Mouse (Mus musculus) CD8-positive naive resting alpha-beta T cell, adult 2 months (primary cell): ENCODE data around the gene Mlh1.

Experiments
- DNase-seq, 2 experiments: peaks; one replicate each; pipeline ENCODE4 v3.0.0; 2022; ENCODE audit warnings: low read depth in 2 of 2, low spot score in 2 of 2

Gene Mlh1

DNA sequence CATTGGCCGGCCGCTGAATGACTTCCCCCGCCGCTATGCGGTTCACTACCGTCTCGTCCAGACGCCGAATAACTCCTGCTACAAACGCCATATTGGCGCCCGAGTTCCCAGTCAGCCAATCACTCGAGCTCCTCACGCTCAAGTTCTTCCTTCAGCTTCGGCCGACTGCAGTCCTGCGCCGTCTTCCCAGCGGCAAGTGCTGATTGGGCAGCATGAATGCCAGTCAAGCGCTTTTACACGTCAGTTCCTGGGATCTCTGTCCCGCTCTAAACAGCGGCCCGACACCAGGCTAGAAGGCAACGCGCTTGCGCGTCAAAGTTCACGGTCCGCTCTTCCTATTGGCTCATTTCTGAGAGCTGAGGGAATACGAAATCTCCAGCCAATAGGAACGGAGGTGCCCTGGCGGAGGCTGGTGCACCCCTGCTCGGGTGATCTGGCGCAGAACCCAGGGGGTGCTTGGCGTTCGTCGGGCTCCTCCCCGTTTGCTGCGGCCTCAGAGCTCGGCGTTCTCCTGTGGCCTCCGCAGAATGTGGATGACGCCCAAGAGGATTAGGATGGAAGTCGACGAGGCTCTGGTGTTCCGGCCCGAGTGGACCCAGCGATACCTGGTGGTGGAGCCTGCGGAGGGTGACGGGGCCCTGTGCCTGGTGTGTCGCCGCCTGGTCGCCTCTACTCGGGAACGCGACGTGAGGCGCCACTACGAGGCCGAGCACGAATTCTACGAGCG is at the start of gene Mlh1, which contains the start of gene Epm2aip1:
TSS of gene Mlh1 (minus strand) at position 358 of the 727 bp plus-strand sequence.
TSS of gene Epm2aip1 (plus strand) at position 496 of the 727 bp plus-strand sequence.
- DNase-seq, result peak; percentile 96 to 97

DNA sequence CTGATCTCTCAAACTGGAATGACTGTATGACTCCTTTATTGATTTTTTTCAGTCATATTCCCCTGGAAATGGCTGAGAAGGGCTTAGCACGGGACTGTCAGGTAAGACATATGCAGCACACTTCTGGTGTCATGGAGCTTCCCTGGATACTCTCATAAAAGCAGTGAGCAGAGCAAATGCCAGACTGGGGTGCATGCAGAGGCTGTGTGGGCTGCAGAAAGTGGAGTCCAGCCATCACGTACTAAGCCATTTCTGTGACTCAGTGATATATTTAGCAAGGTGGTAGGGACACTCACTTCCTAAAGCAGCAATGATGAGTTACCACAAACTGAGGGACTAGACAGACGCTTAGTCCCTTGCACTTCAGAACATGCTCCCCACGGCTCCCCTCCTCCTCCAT is 49.3 kb upstream of the Mlh1 start:
- no peak for DNase-seq

DNA sequence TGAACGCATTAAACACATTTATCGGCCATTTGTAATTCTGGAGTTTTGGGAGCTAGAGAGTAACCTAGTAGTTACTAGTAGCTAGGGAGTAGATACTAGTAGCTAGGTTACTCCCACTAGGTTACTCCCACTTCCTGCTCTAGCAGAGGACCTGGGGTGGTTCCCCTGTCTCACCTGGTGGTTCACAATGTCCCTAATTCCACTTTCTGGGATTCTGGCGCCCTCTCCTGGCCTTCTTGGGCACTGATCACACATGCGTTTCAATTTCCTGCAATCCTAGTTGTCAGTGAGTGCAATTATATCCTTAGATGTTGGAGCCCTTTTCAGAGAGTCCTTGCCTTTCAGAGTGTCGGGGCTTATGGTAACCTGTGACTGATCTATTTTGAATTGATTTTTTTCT is 42.6 kb upstream of the Mlh1 start:
- no peak for DNase-seq

DNA sequence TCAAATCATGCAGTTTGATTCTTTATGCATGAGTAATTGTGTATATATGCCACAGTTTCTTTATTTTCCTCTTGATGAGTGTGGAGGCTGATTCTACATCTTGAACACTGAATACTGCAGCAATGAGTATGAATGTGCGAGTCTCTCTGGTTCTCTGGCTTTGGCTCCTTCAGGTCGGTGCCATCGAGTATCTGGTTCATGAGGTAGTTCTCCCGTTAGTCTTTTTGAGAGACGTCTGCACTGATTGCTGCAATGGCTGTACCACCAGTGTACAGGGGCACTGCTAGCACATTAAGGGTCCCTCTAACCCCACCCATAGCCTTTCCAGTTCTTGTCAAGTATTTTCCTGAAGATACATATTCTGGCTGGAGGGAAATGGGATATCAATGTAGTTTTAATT is 42.2 kb upstream of the Mlh1 start:
- DNase-seq, result no peak

DNA sequence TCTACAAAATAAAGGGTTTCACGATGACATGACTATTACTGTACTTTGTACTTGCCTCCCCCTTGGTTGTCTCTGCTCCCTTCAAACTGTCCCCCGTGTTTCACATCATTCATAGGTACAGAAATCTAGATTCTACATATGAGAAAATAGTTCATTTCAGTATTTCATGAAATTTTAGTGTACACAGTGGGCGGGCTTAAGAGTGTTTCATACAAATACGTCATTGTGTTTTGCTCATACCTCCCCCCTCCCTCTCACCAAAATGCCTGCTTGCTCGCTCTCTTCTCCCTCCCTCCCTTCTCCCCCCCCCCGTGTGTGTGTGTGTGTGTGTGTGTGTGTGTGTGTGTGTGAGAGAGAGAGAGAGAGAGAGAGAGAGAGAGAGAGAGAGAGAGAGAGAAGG is 41.7 kb upstream of the Mlh1 start:
- DNase-seq, result no peak

DNA sequence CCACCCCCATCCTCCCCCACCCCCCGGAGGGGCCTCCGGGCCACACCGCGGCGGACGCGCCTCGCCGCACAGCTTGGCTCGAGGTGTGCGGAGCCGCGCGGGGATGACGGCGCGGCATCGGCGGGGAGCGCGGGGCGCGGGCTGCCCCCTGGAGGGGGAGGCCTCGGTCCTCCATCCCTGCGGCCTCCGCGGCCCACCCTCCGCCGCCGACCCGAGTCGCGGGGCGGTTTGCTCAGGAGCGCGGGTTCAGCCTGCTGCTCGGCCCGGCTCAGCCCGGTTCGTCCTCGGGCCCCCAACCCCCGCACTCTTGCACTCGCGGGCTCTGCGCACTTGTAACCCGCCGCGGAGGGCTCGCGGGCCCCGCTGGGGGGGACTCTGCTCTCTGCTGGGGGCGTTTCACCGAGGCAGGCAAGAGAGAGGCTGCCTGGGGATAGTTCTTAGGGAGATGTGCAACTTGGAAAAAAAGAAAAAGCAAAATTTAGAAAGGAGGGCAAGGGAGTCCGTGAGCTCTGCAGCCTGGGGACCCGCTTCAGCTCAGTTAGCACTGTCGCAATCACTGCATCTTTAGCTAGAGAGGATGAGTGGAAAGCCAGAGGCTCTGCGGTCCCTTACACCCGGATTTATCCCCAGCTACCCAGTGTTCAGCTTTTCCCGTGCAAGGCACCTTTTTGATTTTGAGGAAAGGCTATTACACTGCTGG is 41.0 kb upstream of the Mlh1 start:
- DNase-seq, result no peak

DNA sequence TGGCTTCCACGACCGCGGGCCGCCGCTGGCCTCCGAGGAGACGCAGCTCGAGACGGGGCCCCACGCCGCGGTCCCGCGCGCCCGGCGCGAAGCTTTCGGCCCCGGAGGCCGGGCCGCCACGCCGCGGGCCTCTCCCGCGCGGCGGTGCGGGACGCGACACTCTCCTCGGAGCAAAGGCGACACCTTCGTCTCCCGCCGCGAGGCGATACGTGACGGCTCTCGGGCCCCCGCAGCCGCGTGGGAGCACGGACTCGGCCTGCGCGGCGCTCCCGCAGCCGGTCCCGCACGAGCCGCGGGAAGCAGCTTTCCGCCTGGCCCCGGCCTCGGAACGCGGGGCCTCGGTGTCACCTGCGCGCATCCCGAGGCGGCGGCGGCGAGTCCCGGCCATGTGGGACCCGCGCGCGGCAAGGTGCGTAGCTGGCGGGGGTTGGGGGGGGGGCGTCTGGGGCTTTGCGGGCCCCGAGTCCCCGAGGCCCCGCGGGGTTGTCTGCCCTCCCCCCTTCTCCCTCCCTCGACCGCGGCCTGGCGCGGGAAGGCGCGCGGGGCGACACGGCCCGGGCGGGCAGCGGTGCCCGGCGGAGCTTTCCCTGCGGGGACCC is 40.4 kb upstream of the Mlh1 start:
- DNase-seq, result no peak

DNA sequence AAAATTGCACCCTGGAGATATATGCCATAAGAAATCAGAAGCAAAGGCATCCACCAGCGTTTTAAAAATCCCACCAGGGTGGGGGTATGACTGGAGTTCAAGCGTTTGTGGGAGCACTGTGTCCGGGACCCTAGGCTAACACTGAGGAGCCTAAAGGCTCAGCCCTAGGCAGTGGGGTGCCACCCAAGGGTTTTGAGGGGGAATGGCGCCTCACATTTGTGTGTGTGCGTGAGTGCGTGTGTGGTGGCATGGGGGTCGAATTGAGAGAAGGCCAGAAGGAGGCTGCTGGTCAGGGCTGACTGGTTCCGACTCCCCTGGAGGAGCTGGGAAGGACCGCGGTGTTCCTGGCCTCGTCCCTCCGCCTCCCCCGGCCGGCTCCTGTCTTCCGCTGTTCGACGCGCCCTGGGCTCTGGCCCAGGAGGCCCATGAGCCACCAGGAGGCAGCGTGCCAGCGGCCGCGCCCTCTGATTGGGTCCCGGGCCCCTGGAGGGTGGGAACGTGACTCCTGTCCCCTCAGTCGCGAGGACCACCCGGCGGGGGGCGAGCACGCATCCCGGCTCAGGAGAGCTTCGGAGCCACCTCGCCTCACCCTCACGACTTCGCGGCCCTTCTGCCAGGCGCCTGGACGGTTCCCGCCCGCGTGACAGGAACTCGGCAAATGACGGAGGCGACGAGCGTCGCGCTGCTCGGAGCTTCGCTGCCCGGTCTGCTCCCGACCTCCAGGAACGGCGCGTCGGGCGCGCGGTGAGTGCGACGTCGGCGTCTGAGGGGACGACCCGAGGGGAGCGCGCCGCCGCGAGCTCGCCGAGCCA is 39.6 kb upstream of the Mlh1 start, which contains the start of gene Trank1:
TSS of gene Trank1 (plus strand) at position 709 of the 812 bp plus-strand sequence.
- no peak for DNase-seq

DNA sequence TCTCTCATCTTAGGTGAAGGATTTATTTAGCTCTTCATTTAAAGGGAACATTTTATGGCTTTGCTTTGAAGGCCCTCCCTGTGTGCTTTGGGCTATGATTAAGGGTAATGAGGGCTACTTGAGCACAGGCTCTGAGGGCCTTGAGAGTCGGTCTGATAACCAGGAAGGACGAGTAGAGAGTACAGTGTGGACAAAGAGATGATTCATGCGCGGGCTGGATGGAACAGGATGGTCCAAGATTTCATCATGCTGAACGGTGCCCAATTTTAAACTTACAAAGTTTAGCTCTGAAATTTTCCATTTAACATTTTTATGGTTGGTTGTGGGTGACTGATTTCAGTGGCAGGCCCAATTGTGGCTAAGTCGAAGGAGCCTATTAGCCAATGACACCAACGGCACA is 34.6 kb upstream of the Mlh1 start:
- DNase-seq, result no peak

DNA sequence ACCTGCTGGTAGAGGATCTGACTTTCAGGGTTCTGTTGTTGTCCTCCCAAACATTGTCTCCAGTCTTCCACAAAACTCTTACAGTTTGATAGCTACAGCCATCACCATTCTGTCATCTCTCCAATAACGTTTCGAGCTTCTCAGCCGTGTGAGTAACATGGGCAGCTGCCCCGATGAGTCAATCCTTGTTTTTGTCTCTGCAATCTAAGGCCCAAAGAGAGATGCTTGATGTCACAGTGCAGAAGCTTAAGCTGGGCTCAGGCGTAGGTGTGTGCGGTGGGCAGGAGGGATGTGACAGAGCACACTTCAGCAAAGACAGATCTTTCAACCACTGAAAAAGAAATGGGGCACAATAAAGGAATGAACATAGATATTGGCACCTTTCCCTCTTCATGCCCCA is 32.4 kb upstream of the Mlh1 start:
- DNase-seq, result no peak

DNA sequence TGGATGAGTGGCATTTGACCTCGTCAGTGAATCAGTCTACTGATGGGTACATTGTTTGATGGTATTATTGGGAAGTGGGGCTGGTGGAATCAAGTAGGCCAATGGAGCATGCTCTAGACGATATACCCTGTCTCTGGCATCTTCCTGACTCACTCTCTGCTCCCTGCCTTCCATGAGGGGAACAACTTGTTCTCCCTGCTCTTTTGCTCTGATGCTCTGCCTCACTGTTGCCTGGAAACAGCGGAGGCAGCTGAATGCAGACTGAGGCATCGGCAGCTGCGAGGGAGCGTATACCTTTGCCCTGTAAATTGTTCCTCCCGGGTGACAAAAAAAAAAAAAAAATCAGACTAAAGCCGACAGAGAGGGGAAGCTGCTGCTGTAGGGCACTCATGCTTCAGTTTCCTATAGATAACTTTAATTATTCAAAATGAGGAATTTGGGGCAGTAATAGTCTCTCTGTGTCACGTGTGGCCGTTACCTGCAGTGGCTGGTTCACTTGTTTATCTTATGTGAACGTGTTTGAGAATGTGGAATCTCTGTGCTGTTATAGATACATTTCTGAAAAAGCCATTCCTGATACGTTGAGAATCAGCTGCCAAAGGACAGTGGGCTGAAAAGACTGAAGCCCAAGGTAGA is 30.7 kb upstream of the Mlh1 start:
- no peak for DNase-seq

DNA sequence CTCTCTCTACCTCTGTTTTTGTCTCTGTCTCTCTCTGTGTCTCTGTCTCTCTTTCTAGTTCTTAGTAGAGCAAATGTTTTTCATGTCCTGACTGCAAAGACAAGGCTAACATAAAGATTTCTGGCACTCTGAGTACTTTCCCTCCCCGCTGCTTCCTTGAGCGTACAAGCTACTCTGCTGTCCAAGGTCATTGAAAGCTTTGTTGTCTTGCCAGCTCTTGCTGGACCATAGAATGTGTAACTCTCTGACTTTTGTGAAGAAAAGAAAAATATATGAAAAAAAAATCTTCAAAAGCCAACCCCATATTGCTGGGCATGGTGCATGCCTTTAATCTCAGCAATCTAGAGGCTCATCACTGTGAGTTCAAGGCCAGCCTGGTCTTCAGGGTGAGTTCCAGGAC is 27.0 kb upstream of the Mlh1 start:
- no peak for DNase-seq

DNA sequence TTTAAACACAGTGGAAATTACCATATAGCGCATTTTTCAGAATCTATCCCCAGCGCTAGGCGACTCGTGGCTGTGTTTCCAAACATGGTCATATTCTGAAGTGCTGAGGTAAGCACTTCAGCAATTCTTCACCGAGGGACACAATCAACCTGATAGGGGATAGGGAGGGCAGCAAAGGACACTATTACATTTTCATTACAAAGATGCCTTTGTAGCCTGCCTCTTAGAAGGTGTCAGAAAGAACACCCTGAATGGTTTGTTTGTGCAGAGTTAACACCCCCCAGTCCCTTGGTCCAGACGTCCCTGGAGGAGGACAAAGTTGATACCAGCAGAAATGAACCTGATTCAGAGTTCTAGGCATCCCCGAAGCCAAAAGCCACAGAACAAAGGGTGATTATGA is 24.8 kb upstream of the Mlh1 start:
- no peak for DNase-seq

DNA sequence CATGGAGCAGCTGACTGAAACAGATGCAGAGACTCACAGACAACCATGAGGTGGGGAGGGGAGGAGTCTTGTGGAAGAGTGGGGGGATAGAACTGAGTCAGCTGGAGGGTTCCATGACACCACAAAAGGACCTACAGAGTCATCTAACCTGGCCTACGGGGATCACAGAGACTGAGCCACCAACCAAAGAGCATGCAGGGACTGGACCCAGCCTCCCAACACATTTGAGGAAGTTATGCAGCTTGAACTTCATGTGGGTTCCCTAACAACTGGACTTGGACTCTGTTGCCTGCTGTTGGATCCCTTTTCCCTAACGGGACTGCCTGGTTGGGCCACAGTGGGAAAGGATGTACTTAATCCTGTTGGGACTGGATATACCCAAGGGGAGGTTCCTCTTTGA is 23.7 kb upstream of the Mlh1 start:
- no peak for DNase-seq

DNA sequence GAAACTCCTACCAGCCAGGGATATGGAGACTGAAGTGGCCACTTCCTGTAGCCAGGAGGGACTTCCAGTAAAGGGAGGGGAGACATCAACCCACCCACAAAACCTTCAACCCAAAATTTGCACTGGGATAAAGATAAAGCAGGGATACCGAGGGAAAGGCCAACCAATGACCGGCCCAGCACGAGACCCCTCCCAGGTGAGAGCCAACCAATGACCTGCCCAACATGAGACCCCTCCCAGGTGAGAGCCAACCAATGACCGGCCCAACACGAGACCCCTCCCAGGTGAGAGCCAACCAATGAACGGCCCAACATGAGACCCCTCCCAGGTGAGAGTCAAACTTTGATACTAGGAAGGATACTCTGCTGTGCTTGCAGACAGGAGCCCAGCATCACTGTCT is 23.3 kb upstream of the Mlh1 start:
- no peak for DNase-seq

DNA sequence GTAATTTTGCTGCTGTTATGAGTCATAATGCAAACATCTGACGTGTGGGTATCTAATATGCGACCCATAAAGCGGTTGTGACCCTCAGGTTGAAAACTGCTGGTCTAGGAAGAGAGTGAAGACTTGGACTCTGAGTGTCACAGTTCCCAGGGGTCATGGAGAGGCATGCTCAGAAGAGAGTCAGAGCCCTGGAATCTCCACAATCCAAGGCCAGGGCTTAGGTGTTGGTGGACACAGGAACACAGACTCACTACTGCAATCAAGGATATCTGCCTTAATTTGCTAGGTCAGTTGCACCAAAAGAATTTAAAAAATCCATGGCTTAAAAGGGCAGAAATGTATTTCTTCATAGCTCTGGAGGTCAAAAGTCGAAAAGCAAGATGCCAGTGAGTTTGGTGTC is 21.6 kb upstream of the Mlh1 start:
- DNase-seq, result no peak

DNA sequence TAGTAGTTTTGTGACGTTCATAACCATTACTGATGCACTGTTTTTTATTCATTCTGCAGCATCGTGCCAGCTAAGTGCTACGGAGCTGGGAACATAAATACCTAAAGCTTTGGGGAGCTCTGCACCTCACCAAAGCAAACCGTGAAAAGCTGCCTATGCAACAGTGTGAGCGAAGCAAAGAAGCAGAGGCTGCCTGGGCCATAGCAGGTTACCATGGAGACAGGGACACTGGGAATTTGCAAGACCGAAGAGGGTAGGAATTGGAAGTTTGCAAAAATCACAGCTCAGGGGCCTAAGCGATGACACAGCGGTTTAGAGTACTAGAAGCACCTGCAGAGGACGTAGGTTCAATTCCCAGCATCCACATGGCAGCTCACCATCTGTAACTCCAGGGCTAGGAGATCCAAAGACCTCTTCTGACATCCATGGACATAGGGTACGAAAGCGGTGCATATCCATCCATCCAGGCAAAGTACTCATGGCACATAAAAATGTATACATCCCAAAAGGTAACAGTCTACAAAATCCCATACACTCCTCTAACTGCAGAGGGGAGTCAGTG is 19.0 kb upstream of the Mlh1 start:
- DNase-seq, result no peak

DNA sequence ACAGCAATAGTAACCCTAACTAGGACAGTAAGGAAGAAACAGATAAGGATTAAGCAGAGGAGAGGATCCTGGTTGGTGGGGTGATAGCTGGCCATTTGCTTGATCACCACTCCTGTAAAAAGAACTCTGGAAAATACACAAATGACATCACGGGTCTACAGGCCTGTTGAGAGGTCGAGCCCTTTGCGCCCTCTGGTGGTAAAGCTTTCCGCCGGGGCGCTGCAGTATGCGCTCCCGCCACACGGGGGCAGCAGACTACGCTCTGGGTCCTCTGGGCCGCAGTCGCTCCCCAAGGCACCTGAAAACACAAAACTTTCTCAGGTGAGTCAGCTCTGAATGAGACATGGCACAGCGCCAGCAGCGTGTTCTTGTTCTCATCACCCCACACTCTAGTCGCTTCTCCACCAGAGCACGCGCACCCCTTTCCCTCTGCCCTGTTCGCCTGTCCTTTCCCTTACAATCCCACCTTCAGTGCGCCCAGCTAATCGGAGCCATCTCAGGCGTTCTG is 18.3 kb upstream of the Mlh1 start:
- DNase-seq, result peak; percentile 91 to 93

DNA sequence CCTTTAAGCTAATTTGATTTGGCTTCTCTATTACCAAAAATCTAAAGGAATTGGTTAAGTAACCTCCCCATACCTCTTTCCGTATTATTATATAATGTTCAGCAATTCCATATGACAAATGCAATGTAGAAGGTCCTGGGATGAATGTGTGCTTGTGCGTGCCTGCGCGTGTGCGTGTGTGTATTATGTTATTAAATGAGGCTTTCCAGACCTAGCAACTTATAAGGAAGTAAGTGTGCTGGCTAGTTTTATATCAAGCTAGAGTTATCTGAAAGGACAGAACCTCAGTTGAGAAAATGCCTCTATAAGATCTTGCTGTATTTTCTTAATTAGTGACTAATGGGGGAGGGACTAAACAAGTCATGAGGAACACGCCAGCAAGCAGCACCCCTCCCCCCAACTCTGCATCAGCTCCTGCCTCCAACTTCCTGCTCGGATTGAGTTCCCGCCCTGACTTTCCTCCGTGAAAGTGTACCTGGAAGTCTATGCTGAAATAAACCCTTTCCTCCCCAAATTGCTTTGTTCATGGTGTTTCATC is 17.8 kb upstream of the Mlh1 start:
- DNase-seq, result no peak

DNA sequence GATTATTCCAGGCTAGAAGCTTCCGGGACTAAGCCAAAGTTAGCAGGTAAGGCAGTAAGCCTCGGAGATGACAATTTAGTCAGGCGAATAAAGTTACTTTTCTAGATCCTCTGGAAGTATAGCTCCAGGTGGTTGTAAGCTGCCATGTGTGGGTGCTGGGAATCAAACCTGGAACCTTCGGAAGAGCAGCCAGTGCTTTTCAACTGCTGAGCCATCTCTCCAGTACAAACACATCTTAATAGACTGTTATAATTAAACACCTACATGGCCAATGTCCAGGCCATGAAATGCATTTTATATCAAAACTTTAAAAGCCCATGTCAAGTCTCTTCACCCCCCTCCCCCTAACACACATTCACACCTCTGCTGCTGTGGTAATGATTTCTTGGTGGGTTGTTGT is 16.4 kb upstream of the Mlh1 start:
- no peak for DNase-seq
